8 mouse cellular contexts compared by ENCODE assay signal in the genomic region with DNA sequence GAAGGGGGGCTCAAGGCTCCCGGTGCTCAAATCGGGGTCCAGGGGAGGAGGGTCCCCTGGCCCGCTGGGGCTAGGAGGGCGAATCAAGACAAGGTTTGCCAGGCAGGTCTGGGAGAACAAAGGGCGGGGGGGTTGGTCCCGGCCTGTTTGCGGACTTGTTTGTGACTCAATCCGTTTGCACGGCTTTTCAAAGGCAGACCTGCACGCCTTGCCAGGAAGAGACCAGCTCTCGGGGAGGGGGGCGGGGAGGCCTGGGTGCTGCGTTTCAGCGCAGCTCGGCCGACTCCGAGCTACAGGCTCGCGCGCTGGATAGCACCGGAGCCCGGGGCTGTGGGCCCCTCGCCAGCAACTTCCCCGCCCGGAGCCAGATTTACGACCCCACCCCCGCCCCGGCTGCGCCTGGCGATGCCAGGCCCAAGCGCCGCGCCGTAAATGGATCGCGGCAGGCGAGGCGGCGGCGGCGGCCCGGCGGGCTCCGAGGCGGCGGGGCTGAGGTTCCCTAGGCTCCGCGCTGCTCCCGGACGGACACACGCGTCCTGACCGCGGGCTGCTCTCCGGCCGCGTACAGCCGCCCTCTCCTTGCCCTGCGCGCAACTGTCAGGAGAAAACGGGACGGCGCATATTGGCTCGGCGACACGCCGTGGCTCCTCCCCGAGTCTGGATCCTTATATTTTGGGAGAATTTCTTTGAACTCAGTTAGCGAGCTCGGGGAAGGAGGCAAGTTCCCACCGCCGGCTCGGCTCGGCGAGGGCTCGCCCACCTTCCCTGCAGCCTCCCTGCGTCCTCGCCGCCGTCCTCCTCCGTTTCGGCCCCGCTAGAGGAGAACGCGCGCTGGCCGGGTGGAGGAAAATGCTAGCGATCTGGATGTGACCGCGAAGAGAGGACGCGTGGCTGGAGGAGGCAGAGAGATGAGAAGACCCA. TPM values are rescaled to one million over a fixed set of nuclear protein-coding genes. Genes with fewer than 3 reads are reported as not detected.
DNase-seq lines count a peak whose midpoint lies in the region; ATAC-seq and TF ChIP-seq lines count a peak whose summit lies in the region.

A gene (plus strand): TSS at position 695 of the 921 bp plus-strand sequence.

- WGBS in embryonic facial prominence, embryonic 15.5 days = under 1% methylated on average over 92 of the region's 92 CpGs
- under 1% methylated on average over 87 of the region's 92 CpGs for WGBS in heart, embryonic 14.5 days
- under 1% methylated on average over 92 of the region's 92 CpGs for WGBS in liver, embryonic 13.5 days (ENCODE audit: insufficient replicate concordance)
- 2% methylated on average over 77 of the region's 92 CpGs for WGBS in neural tube, embryonic 15.5 days

- peak; percentile 56 for ATAC-seq in embryonic facial prominence, embryonic 15.5 days (ENCODE audit: insufficient number of reproducible peaks, low FRiP score, low TSS enrichment, low read depth)
- peak; percentile 74 for ATAC-seq in heart, embryonic 14.5 days (ENCODE audit: insufficient number of reproducible peaks, insufficient read depth, low FRiP score, low read depth)
- peak; percentile 11; the same call in 1 of the 2 replicates for ATAC-seq in liver, embryonic 13.5 days (ENCODE audit: low read depth)
- ATAC-seq in neural tube, embryonic 15.5 days (ENCODE audit: low FRiP score) = peak; percentile 61

- H3K79me3 ChIP-seq in C2C12 (ENCODE audit: low read depth) = no peaks in the 10 kb centered on the region

- peak within 1 kb of the TSS; percentile 42 for H3K4me3 ChIP-seq in C2C12 (ENCODE audit: insufficient read depth, poor library complexity, severe bottlenecking)
- H3K4me3 ChIP-seq in embryonic facial prominence, embryonic 15.5 days (replicated peaks) = peak within 1 kb of the TSS; percentile 73
- H3K4me3 ChIP-seq in heart, embryonic 14.5 days (ENCODE audit: control insufficient read depth in 1 of 2, insufficient read depth in 1 of 2, low read depth in 1 of 2, low read length in 2 of 2) = peak within 1 kb of the TSS; percentile 61 to 85
- peak within 1 kb of the TSS; percentile 56 for H3K4me3 ChIP-seq in liver, embryonic 13.5 days (replicated peaks)
- H3K4me3 ChIP-seq in neural tube, embryonic 15.5 days (replicated peaks) = peak within 1 kb of the TSS; percentile 83

- no peaks in the 10 kb centered on the region for H3K27me3 ChIP-seq in C2C12 (ENCODE audit: control insufficient read depth, insufficient read depth, insufficient read length)
- no peaks in the 10 kb centered on the region for H3K27me3 ChIP-seq in embryonic facial prominence, embryonic 15.5 days
- H3K27me3 ChIP-seq in heart, embryonic 14.5 days (ENCODE audit: control insufficient read depth, insufficient read depth, low read length) = no peaks in the 10 kb centered on the region
- peaks cover 69% of the 10 kb centered on the region for H3K27me3 ChIP-seq in liver, embryonic 13.5 days
- no peaks in the 10 kb centered on the region for H3K27me3 ChIP-seq in neural tube, embryonic 15.5 days (replicated peaks)

- no peaks in the 10 kb centered on the region for H3K9me3 ChIP-seq in embryonic facial prominence, embryonic 15.5 days (replicated peaks)
- no peaks in the 10 kb centered on the region for H3K9me3 ChIP-seq in heart, embryonic 14.5 days (ENCODE audit: control insufficient read depth, low read length)
- no peaks in the 10 kb centered on the region for H3K9me3 ChIP-seq in liver, embryonic 13.5 days (replicated peaks)
- H3K9me3 ChIP-seq in neural tube, embryonic 15.5 days (replicated peaks) = no peaks in the 10 kb centered on the region

- H3K27ac ChIP-seq in embryonic facial prominence, embryonic 15.5 days (replicated peaks) = peak within 1 kb of the TSS; percentile 90
- H3K27ac ChIP-seq in heart, embryonic 14.5 days (replicated peaks in 1 of 2; ENCODE audit: control insufficient read depth in 1 of 2, insufficient read depth in 1 of 2, low read depth in 2 of 2, low read length in 2 of 2) = peak within 1 kb of the TSS; percentile 72 to 86
- H3K27ac ChIP-seq in liver, embryonic 13.5 days = no peak within 1 kb of the TSS
- peak within 1 kb of the TSS; percentile 94 for H3K27ac ChIP-seq in neural tube, embryonic 15.5 days (replicated peaks)

- no peaks in the 10 kb centered on the region for H3K36me3 ChIP-seq in C2C12 (ENCODE audit: control insufficient read depth, insufficient read depth)
- no peaks in the 10 kb centered on the region for H3K36me3 ChIP-seq in embryonic facial prominence, embryonic 15.5 days
- H3K36me3 ChIP-seq in heart, embryonic 14.5 days (ENCODE audit: control insufficient read depth, insufficient read depth, low read length) = peaks cover 14% of the 10 kb centered on the region; the same call in 1 of the 2 replicates
- no peaks in the 10 kb centered on the region for H3K36me3 ChIP-seq in liver, embryonic 13.5 days
- no peaks in the 10 kb centered on the region for H3K36me3 ChIP-seq in neural tube, embryonic 15.5 days

- no peak for TF ChIP-seq CTCF in C2C12 (IDR thresholded peaks at IDR 0.05; ENCODE audit: control insufficient read depth, insufficient read depth, insufficient read length)

- H3K9ac ChIP-seq in embryonic facial prominence, embryonic 15.5 days = peak within 1 kb of the TSS; percentile 55
- peak within 1 kb of the TSS; percentile 88 for H3K9ac ChIP-seq in heart, embryonic 14.5 days (ENCODE audit: low read length)
- H3K9ac ChIP-seq in liver, embryonic 13.5 days = peak within 1 kb of the TSS; percentile 17; the same call in 1 of the 2 replicates
- H3K9ac ChIP-seq in neural tube, embryonic 15.5 days (replicated peaks) = peak within 1 kb of the TSS; percentile 88

- H3K79me2 ChIP-seq in C2C12 (ENCODE audit: control insufficient read depth, insufficient read depth) = peaks cover 30% of the 10 kb centered on the region

- peak; percentile 63 for DNase-seq in adrenal gland, postnatal 25 days
- DNase-seq in kidney, postnatal 10 days = peak; percentile 78
- DNase-seq in liver, embryonic 13.5 days = no peak
- peak; percentile 42 for DNase-seq in thymus, postnatal 4 days

- H3ac ChIP-seq in C2C12 (ENCODE audit: control insufficient read depth, insufficient read length, low read depth) = peak within 1 kb of the TSS; percentile 31

- H3K4me2 ChIP-seq in embryonic facial prominence, embryonic 15.5 days (replicated peaks) = peak within 1 kb of the TSS; percentile 98
- H3K4me2 ChIP-seq in heart, embryonic 14.5 days (ENCODE audit: low read length) = peak within 1 kb of the TSS; percentile 100
- peak within 1 kb of the TSS; percentile 76 for H3K4me2 ChIP-seq in liver, embryonic 13.5 days
- H3K4me2 ChIP-seq in neural tube, embryonic 15.5 days = peak within 1 kb of the TSS; percentile 99

- peaks cover 33% of the 10 kb centered on the region for H3K4me1 ChIP-seq in embryonic facial prominence, embryonic 15.5 days
- H3K4me1 ChIP-seq in heart, embryonic 14.5 days (ENCODE audit: control insufficient read depth in 2 of 2, insufficient read depth in 2 of 2, low read length in 2 of 2) = peaks cover 6 to 24% of the 10 kb centered on the region in 2 experiments
- H3K4me1 ChIP-seq in liver, embryonic 13.5 days (replicated peaks) = peaks cover 30% of the 10 kb centered on the region
- peaks cover 30% of the 10 kb centered on the region for H3K4me1 ChIP-seq in neural tube, embryonic 15.5 days

TF ChIP-seq in C2C12, 6 proteins besides CTCF, POLR2A, EP300 and RAD21:
- TF ChIP-seq FOSL1 (IDR thresholded peaks at IDR 0.05; ENCODE audit: insufficient read depth, low read length, poor library complexity, severe bottlenecking) = no peak
- TF ChIP-seq USF1 (IDR thresholded peaks at IDR 0.05; ENCODE audit: low read depth) = no peak
- no peak for TF ChIP-seq CEBPB (IDR thresholded peaks at IDR 0.05; ENCODE audit: low read depth)
- TF ChIP-seq MAX (IDR thresholded peaks at IDR 0.05) = no peak
- no peak for TF ChIP-seq MYOG (IDR thresholded peaks at IDR 0.05; ENCODE audit: control insufficient read depth, extremely low read depth, insufficient read length)
- TF ChIP-seq MYOD1 (IDR thresholded peaks at IDR 0.05; ENCODE audit: control insufficient read depth, insufficient read length, low read depth) = no peak

RNA-seq across cellular contexts. Expression of the gene that starts here (rescaled TPM):
- polyA plus RNA-seq in C2C12 (2012; fragmentation: generic; extraction: Trizol) = 1.8 TPM
- total RNA-seq in adrenal gland, postnatal 25 days (2021) = 2.6 TPM in 2 replicates
- 7.4 and 8.7 TPM in 2 replicates for polyA plus RNA-seq in embryonic facial prominence, embryonic 15.5 days (2015; fragmentation: Nextera tagmentation; extraction: Ambion mirVana)
- polyA plus RNA-seq in heart, embryonic 14.5 days (2014; fragmentation: Nextera tagmentation; extraction: Ambion mirVana) = 12.7 and 14.4 TPM in 2 replicates
- 0.10 and 0.21 TPM in 2 replicates for polyA plus RNA-seq in liver, embryonic 13.5 days (2015; fragmentation: Nextera tagmentation; extraction: Ambion mirVana)
- polyA plus RNA-seq in neural tube, embryonic 15.5 days (2015; fragmentation: Nextera tagmentation; extraction: Ambion mirVana) = 10.6 and 11.1 TPM in 2 replicates

Comparison
In these comparisons a context has a peak if more than half of its experiments do, and no peak if none do; other contexts are left out.
1. Peak in ATAC-seq, H3K4me3 ChIP-seq, H3K9ac ChIP-seq and H3K4me2 ChIP-seq in liver, embryonic 13.5 days; RNA of the gene not detected or under 1 TPM.
2. ATAC-seq: peak in every context shown above with its lines; median percentile 74 in heart, embryonic 14.5 days; 61 in neural tube, embryonic 15.5 days; 56 in embryonic facial prominence, embryonic 15.5 days; 11 in liver, embryonic 13.5 days.
3. H3K9ac ChIP-seq: peak in every context shown above with its lines; median percentile 88 in heart, embryonic 14.5 days; 88 in neural tube, embryonic 15.5 days; 55 in embryonic facial prominence, embryonic 15.5 days; 17 in liver, embryonic 13.5 days.